Mouse (Mus musculus): ENCODE results near the gene Smad3. TPM values are rescaled to one million over a fixed set of nuclear protein-coding genes. Genes with fewer than 3 reads are reported as not detected.

The Smad3 gene
- total and polyA plus RNA-seq, 3 experiments: 12.4 to 18.4 (median 13.0) TPM

DNA sequence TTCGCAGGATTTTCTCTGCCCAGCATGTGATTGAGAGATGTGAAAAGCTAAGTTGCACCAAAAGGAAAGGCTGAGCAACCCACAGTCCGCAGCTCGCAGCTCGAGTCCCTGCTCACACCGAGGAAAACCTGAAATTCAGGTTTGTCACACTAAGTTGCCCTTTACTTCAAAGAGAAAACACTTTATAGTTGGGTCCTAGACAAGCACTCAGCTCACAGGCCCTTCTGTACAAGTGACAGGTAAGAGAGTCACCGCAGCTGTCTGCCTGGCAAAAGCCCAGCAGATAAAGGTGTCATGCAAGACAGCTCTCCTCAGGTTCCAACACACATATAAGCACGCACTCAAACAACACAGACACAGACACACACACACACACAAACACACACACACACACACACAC is 5.2 kb downstream of the Smad3 start:
- Histone ChIP-seq H3K4me3 (no peak overlapping the region), H3K27me3 (ENCODE audit: control insufficient read depth, insufficient read depth, low read length) (no peaks in the 10 kb centered on the region), H3K4me1 (ENCODE audit: control insufficient read depth, insufficient read depth, low read length) (peaks cover 14% of the 10 kb centered on the region), H3K9ac (ENCODE audit: low read depth, low read length) (no peak overlapping the region), H3K36me3 (ENCODE audit: control insufficient read depth, insufficient read depth, low read length) (no peaks in the 10 kb centered on the region), H3K79me2 (replicated peaks; ENCODE audit: control insufficient read depth, insufficient read depth, low read length) (no peaks in the 10 kb centered on the region), H3K27ac (no peak overlapping the region)
- intact Hi-C loops (cut with DNase I): no loop called here
- WGBS: 78% methylated on average over 7 of the region's 7 CpGs
- TF ChIP-seq CTCF (IDR thresholded peaks at IDR 0.05) (no peak), POLR2A (IDR thresholded peaks at IDR 0.05; ENCODE audit: insufficient read depth, low read depth, low read length) (no peak), EP300 (IDR thresholded peaks at IDR 0.05; ENCODE audit: insufficient read depth, low read depth, low read length) (no peak)
- no peak for DNase-seq

DNA sequence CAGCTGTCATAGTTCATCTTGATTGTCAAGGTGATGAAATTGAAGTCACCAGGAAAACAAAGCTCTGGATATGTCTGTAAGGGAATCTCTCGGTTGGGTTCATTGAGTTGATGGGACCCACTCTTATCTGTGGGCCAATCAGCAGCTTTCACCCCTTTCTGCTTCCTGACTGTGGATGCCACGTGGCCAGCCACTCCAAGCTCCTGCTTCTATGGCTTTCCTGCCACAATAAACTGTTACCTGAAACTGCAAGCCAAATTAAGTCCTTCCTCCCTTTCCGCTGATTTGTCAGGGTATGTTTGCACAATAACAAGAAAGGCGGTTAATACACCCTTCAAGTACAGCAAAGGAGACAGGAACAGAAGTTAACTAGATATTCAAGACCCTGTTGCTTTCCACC is 6.5 kb downstream of the Smad3 start:
- Histone ChIP-seq H3K27me3 (ENCODE audit: control insufficient read depth, insufficient read depth, low read length) (no peaks in the 10 kb centered on the region), H3K27ac (no peak overlapping the region), H3K9ac (ENCODE audit: low read depth, low read length) (no peak overlapping the region), H3K4me3 (no peak overlapping the region), H3K79me2 (replicated peaks; ENCODE audit: control insufficient read depth, insufficient read depth, low read length) (no peaks in the 10 kb centered on the region), H3K4me1 (ENCODE audit: control insufficient read depth, insufficient read depth, low read length) (peaks cover 21% of the 10 kb centered on the region), H3K36me3 (ENCODE audit: control insufficient read depth, insufficient read depth, low read length) (no peaks in the 10 kb centered on the region)
- intact Hi-C loops (cut with DNase I): no loop called here
- TF ChIP-seq POLR2A (IDR thresholded peaks at IDR 0.05; ENCODE audit: insufficient read depth, low read depth, low read length) (no peak), EP300 (IDR thresholded peaks at IDR 0.05; ENCODE audit: insufficient read depth, low read depth, low read length) (no peak), CTCF (IDR thresholded peaks at IDR 0.05) (no peak)
- DNase-seq: no peak
- 88% methylated on average over 4 of the region's 4 CpGs for WGBS

DNA sequence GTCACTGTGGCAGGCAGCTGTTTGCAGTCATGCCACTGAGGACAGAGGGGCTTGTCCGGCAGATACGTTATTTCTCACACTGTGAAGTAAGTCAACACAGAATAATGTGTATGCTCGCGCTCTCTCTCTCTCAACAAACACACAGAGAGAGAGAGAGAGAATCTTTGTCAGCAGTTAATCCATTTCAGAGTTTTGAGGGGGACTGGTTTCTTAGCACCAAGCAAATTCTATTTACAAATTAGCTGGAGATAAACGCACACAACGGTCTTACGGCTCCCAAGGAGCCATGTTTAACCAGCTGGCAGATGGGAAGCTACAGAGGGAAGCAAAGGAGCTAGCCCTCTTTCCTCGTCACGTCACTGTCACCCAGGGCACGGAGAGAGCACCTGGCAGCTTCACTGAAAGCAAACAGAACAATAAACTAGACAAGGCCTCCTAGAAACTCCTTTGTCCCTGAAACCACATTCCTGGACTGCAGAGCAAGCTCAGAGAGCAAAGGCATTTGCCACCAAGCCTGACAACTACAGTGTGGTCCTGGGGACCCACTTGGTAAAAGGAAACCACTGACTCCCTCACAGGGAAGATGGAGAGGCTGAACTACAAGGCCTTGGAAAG is 7.3 kb downstream of the Smad3 start:
- H3K79me2 ChIP-seq (replicated peaks; ENCODE audit: control insufficient read depth, insufficient read depth, low read length): no peaks in the 10 kb centered on the region
- H3K27me3 ChIP-seq (ENCODE audit: control insufficient read depth, insufficient read depth, low read length): no peaks in the 10 kb centered on the region
- no peak overlapping the region for H3K27ac ChIP-seq
- intact Hi-C loops (cut with DNase I): no loop called here
- no peak overlapping the region for H3K9ac ChIP-seq (ENCODE audit: low read depth, low read length)
- DNase-seq: no peak
- peaks cover 25% of the 10 kb centered on the region for H3K4me1 ChIP-seq (ENCODE audit: control insufficient read depth, insufficient read depth, low read length)
- no peaks in the 10 kb centered on the region for H3K36me3 ChIP-seq (ENCODE audit: control insufficient read depth, insufficient read depth, low read length)
- TF ChIP-seq CTCF (IDR thresholded peaks at IDR 0.05) (no peak), POLR2A (IDR thresholded peaks at IDR 0.05; ENCODE audit: insufficient read depth, low read depth, low read length) (no peak), EP300 (IDR thresholded peaks at IDR 0.05; ENCODE audit: insufficient read depth, low read depth, low read length) (no peak)
- WGBS: 79% methylated on average over 10 of the region's 10 CpGs
- no peak overlapping the region for H3K4me3 ChIP-seq

DNA sequence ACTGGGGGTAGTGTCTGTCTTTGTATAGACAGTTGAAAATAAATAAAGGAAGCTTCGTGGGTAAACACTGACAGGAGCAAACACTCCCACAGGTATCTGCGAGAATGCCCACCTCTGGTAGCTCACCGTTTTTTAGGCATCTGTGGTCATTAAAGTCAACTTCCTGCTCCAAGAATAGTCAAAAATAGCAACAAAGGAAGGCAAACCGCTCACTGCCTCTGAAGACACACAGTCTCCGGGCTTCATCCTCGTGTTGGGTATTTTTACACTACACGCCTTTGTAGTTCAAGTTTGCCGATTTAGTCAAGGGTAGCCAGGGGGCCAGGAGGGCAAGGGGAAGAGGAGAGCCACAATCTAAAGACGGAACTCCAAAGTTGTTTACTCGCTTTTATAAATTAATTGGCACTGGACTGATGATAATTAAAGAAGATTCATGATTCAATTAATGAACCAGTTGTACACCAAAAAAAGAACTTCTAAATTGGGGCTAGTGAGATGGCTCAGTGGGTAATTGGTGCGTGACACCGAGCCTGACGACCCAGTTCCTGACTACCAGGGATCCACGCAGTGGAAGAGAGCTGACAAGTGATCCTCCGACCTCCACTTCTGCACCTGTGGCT is 8.4 kb downstream of the Smad3 start:
- Histone ChIP-seq H3K27ac (no peak overlapping the region; the same call in 1 of the 2 replicates), H3K36me3 (ENCODE audit: control insufficient read depth, insufficient read depth, low read length) (no peaks in the 10 kb centered on the region), H3K4me1 (ENCODE audit: control insufficient read depth, insufficient read depth, low read length) (peaks cover 23% of the 10 kb centered on the region), H3K9ac (ENCODE audit: low read depth, low read length) (no peak overlapping the region), H3K4me3 (no peak overlapping the region), H3K27me3 (ENCODE audit: control insufficient read depth, insufficient read depth, low read length) (no peaks in the 10 kb centered on the region), H3K79me2 (replicated peaks; ENCODE audit: control insufficient read depth, insufficient read depth, low read length) (no peaks in the 10 kb centered on the region)
- WGBS: 36% methylated on average over 15 of the region's 15 CpGs
- intact Hi-C loops (cut with DNase I): no loop called here
- TF ChIP-seq CTCF (IDR thresholded peaks at IDR 0.05) (no peak), POLR2A (IDR thresholded peaks at IDR 0.05; ENCODE audit: insufficient read depth, low read depth, low read length) (no peak), EP300 (IDR thresholded peaks at IDR 0.05; ENCODE audit: insufficient read depth, low read depth, low read length) (no peak)
- DNase-seq: no peak

DNA sequence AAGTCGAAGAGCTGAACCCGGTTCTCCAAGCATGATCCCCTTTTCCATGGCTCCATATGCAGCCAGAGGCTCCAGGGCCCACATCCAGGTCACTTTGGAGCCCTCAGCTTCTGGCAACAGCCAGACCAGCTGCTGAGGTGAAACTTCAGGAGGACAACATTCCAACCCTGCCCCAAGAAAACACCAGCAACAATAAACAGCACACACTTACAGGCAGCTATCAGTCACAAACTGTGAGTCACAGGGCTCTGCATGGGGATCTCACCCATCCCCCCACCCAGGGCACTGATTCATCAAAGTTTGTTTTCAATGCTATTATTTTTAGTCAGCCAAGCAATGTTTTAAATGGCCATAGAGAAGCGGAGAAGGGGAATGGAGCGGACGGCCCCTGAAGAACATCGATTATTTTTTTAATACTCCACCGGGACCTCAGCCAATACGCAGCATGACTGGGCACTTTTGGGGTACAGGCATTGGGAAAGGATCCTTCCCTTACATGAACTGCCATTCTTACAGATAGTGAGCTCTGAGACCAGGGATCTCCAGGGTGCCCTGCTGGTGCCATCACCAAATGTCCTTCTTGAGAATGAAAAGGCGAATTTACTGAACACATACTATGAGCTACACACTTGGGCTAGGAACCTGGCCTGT is 10.0 kb downstream of the Smad3 start:
- intact Hi-C loops (cut with DNase I): no loop called here
- peak in 1 of 2 experiments; percentile 37 for DNase-seq
- Histone ChIP-seq H3K4me1 (ENCODE audit: control insufficient read depth, insufficient read depth, low read length) (peaks cover 28% of the 10 kb centered on the region), H3K27me3 (ENCODE audit: control insufficient read depth, insufficient read depth, low read length) (no peaks in the 10 kb centered on the region), H3K79me2 (replicated peaks; ENCODE audit: control insufficient read depth, insufficient read depth, low read length) (no peaks in the 10 kb centered on the region), H3K27ac (no peak overlapping the region; the same call in none of the 2 replicates), H3K4me3 (no peak overlapping the region), H3K36me3 (ENCODE audit: control insufficient read depth, insufficient read depth, low read length) (no peaks in the 10 kb centered on the region), H3K9ac (ENCODE audit: low read depth, low read length) (no peak overlapping the region)
- 80% methylated on average over 9 of the region's 9 CpGs for WGBS
- TF ChIP-seq POLR2A (IDR thresholded peaks at IDR 0.05; ENCODE audit: insufficient read depth, low read depth, low read length) (no peak), EP300 (IDR thresholded peaks at IDR 0.05; ENCODE audit: insufficient read depth, low read depth, low read length) (no peak), CTCF (IDR thresholded peaks at IDR 0.05) (no peak)

DNA sequence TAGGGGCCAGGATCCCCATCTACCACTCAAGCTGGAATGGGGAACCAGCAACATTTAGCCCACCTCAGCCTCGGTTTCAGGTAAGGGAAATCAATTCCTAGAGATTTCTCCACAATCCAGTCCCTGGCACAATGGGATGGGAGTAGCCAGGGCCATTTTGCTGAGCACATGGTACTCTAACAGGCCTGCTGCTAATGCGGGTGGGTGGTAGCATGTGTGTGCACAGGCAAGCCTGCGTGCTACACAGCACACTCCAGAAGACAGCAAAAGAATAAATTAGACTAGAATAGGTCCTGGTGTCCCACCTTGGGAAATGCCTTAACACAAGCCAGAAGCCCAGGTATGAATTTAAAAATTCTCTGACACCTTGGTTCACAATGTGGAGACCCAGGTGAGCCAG is 10.8 kb downstream of the Smad3 start:
- Histone ChIP-seq H3K27me3 (ENCODE audit: control insufficient read depth, insufficient read depth, low read length) (no peaks in the 10 kb centered on the region), H3K36me3 (ENCODE audit: control insufficient read depth, insufficient read depth, low read length) (no peaks in the 10 kb centered on the region), H3K9ac (ENCODE audit: low read depth, low read length) (no peak overlapping the region), H3K4me1 (ENCODE audit: control insufficient read depth, insufficient read depth, low read length) (peaks cover 34% of the 10 kb centered on the region), H3K4me3 (no peak overlapping the region), H3K79me2 (replicated peaks; ENCODE audit: control insufficient read depth, insufficient read depth, low read length) (no peaks in the 10 kb centered on the region), H3K27ac (no peak overlapping the region)
- DNase-seq: no peak
- intact Hi-C loops (cut with DNase I): no loop called here
- 94% methylated on average over 3 of the region's 3 CpGs for WGBS
- no peak for TF ChIP-seq CTCF (IDR thresholded peaks at IDR 0.05)
- TF ChIP-seq EP300 (IDR thresholded peaks at IDR 0.05; ENCODE audit: insufficient read depth, low read depth, low read length): no peak
- no peak for TF ChIP-seq POLR2A (IDR thresholded peaks at IDR 0.05; ENCODE audit: insufficient read depth, low read depth, low read length)

Data from heart, adult 2 months (tissue).